Mouse (Mus musculus) heart, postnatal 10 days (tissue): ENCODE data around the gene Gm5741. TPM values are rescaled to one million over a fixed set of nuclear protein-coding genes. Genes with fewer than 3 reads are reported as not detected.

Experiments
- DNase-seq, 2 experiments: peaks; one replicate each; pipeline ENCODE4 v3.0.0; 2021
- intact Hi-C: fragments of 180-260 bp; cut with DNase I; formaldehyde crosslinking; loops from one replicate; pipeline ENCODE4 v1.15.1; 2025
- total RNA-seq, 2 experiments: library from RNA; stranded (reverse); gene quantifications; 2 replicates each; pipeline ENCODE4 v1.2.3; 2021

Gm5741 gene
- total RNA-seq, 2 experiments from 2014 or later, result not detected

DNA sequence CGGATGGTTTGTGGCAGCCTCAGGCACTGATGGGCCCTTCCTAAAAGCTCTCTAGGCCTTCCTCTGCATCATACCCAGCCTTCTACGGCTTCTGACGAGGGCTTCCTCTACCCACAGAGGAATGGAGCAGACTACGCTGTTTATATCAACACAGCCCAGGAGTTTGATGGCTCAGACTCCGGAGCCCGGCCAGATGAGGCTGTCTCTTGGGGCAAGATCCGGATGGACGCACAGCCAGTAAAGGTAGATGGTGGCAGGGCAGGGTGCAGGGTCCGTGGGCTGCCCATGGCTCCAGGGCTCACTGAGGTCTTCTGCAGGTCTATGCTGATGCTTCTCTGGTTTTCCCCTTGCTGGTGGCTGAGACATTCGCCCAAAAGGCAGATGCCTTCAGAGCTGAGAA lies 6.8 kb upstream of the Gm5741 start:
- no peak for DNase-seq
- intact Hi-C loops, result loop anchor here (5.0 kb wide), 1 partner anchor 198 kb away; no protein-coding TSS in a partner anchor

DNA sequence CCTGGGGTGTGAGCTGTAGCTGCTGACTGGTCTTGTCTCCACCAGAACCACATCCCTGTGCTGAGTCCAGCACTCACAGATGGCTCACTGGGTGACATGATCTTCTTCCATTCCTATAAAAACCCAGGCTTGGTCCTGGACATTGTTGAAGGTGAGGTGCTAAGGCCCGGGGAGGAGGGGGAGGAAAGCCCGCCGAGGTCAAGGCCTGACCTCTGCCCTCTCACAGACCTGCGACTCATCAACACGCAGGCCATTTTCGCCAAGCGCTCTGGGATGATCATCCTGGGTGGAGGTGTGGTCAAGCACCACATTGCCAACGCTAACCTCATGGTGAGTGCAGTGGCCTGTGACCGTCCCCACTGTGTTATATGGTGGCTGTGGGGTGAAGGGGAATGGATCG lies 6.4 kb upstream of the Gm5741 start:
- intact Hi-C loops, result no loop called here
- DNase-seq, result no peak

DNA sequence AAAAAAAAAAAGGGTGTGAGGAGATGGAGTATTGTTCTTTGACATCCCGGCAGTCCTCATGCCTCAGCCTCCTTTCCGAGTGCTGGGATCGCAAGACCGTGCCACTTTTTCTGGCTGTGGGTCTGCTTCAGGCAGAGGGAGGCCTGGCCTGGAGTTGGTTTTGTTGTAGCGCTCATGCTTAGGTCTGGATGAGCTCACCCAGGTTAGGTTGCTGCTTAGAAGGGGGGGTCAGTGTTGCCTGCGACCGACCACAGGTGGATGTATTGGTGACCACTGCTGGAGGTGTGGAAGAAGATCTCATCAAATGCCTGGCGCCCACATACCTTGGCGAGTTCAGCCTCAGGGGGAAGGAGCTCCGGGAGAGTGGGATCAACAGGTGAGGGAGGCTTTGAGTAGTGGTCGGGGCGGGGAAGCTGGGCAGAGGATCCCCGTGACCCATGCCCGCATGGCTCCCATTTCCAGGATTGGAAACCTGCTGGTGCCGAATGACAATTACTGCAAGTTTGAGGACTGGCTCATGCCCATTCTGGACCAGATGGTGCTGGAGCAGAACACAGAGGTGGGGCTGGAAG lies 5.3 kb upstream of the Gm5741 start:
- no peak for DNase-seq
- intact Hi-C loops, result no loop called here

DNA sequence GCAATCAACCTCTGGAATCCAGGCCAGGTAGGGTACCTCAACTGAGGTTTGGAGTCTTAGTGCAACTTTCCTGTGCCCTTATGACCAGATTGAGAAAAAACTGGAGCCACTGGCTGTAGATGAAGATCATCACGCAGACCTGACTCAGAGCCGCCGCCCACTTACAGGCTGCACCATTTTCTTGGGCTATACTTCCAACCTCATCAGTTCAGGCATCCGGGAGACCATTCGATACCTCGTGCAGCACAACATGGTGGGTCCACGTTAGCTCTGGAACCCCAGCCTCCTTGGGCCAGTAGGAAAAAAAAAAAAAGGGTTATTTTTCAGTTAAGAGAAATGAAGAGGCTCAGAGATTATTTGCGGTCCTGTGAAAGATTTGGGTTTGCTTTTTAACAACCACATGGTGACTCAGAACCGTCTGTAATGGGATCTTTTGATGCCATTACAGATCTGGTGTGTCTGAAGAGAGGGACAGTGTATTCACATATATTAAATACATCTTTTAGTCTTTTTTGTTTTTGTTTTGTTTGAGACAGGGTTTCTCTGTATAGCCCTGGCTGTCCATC lies 4.7 kb upstream of the Gm5741 start:
- DNase-seq, result no peak
- intact Hi-C loops, result no loop called here

DNA sequence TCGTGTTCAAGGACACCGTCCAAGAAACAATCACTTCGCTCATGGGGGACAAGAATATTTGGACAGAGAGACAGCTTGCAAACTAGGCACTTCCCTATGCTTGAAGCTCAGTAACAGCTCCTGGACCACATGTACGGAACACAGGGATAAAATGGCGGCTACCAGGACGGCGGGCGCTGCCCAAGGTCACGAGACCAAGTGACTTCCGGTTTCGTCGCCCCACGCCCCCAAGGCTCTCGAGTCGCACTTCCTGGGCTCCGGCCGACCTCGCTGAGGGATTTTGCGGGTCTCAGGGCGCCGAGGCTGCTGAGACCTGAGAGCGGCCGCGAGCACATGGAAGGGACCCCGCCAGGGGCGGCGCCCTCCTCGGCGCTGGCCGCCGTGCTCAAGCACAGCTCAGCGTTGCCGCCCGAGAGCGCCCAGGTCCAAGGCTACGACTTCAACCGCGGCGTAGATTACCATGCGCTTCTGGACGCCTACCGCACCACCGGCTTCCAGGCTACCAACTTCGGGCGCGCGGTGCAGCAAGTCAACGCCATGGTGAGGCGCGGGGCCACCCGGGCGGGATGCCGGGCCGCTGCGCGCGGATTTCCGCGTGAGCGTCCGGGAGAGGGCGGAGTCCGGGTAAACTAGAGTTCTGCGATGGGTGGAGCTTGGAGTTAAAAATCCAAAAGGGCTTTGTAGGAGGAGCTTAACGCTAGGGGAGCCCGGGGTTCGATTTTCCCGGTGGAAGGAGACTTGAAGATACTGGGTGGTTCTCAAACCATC lies 3.9 kb upstream of the Gm5741 start, which contains the start of gene Dhps:
Gene Dhps (plus strand): TSS at position 244 of the 768 bp plus-strand sequence.
- intact Hi-C loops, result no loop called here
- DNase-seq, result peak; percentile 93 to 94

DNA sequence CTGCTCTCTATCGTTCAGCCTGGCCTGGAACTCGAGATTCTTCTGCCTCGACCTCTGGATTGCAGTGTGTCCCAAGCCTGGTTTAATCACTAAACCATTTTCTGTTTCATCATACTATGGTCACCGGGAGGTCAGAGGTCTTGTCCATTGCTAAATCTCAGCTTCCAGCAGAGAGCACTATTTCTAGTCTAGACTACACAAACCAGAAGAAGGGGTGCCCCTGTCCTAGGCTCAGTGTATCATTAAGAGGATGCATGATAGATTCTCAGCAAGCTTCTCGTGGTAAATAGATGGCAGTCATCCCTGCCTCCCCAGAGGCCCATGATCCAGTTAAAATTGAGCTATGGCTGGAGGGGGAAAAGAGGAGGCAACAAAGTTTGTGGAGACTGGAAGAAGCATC lies 3.3 kb upstream of the Gm5741 start:
- intact Hi-C loops, result no loop called here
- DNase-seq, result peak in 1 of 2 experiments; percentile 22

DNA sequence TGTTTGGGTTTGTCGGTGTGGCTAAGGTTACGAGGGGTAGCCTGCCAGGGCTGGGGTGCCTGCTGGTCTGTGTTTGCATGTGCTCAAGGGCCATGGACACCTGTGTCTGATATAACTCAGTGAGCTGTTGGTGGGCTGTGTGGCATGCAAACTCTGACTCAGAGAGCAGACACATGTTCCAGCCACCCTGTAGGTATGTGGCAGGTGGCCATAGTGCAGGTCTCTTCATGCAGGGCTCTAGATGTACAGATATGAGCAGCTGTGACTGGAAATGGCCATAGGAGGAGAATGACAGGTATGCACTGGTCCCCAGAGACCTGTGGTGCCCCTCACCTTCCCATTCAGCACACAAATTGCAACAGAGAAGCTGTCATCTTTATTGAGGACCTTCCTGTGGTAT lies 627 bp downstream of the Gm5741 start:
- no peak for DNase-seq
- intact Hi-C loops, result no loop called here

DNA sequence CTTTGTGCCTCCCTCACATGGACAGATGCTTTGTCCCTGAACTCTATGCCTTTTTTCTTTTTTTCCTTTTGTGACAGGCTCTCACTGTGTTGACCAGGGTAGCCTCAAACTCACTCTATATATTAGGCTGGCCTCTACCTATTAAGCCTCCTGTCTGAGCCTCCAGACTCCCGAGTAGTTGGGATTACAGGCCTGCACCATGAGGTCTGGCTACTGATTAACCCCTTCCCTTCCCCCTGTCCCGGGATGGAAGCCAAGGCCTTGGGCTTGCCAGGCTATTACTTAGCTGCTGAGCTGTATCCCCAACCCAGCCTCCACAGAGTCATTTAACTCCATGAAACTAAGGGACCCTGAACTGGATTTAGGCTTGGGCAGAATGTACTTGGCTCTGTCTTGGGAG lies 2.6 kb downstream of the Gm5741 start:
- DNase-seq, result no peak
- intact Hi-C loops, result no loop called here

DNA sequence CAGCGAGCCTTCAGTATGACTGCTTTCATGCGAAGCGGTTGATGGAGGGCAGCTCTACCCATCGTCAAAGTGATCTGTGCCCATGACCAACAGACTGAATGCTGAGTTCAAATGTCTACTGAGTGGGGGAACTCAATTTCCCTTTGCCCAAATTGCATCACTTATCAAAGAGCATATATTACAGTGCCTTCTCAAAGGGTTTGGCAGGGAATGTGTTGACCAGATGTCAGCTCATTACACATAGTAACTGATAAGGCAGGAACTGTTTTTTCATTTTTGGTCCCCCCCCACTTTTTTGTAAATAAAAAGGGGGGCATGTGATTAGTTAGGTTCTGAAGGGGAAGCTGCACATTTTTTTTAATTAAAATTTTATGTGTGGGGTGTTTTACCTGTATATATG lies 5.2 kb downstream of the Gm5741 start:
- intact Hi-C loops, result no loop called here
- DNase-seq, result no peak

DNA sequence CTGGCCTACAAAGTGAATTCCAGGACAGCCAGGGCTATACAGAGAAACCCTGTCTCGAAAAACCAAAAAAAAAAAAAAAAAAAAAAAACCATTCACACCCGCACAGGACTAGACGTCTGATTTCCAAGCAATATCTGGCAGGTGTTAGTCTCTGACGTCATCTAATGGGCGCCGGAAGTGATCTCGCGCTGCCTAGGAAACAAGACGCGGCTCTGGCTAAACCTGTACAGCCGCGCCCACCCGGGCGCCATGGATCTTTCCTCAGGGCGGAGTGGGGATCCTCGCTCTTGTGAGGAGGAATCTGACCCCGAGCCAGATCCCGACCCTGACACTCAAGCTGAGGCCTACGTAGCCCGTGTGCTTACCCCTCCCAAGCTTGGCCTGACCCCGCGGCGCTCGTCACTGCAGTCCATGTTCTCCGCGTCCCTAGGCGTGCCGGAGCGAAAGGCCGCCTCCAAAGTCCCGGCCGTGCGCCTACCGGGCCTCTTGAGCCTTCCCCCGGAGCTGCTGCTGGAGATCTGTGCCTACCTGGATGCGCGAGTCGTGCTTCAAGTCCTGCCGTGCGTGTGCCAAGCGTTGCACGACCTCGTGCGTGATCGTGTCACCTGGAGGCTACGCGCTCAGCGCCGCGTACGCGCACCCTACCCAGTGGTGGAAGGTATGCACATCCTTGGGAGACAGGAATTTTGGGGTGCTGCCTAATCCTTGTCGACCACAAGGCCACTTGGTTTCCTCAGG lies 7.7 kb downstream of the Gm5741 start, which contains the start of gene Fbxw9:
Gene Fbxw9 (plus strand): TSS at position 177 of the 738 bp plus-strand sequence.
- peak; percentile 93 to 95 for DNase-seq
- intact Hi-C loops, result no loop called here

DNA sequence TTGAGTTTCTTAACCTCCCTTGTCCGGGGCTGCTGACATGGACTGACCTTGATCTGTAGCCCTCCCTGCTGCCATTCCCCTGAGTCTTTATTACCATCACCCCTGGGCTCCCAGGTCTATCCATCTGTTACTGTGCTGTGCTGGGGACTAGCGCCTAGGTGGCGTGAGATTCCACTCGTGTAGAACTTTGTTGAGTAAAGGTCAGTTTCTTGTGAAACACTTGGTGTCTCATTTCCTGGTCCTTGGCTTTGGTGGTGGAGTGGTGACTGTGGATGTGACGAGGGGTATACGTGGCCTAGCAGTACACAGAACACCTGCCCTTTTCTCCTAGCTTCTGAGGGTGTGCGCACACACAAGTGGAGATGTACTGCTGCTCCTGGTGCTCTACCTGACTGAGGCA lies 10.4 kb downstream of the Gm5741 start:
- intact Hi-C loops, result no loop called here
- DNase-seq, result no peak

DNA sequence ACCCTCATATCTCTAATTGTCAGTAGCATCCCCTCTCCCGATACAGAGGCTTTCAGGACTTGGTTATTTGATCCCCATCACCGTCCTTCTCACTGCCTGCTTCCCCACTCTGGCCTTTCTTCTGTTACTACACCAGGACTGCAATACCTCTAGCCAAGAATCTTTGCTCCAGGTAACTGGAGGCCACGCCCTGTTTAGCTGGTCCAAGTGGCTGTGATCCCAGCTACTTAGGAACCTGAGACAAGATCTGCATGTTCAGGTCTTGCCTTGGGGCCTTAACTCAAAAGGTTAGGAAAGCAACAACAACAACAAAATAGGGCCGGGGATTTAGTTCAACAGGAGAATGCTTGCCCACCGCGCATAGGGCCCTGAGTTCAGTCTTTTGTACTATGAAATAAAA lies 24.2 kb downstream of the Gm5741 start:
- intact Hi-C loops, result no loop called here
- no peak for DNase-seq

DNA sequence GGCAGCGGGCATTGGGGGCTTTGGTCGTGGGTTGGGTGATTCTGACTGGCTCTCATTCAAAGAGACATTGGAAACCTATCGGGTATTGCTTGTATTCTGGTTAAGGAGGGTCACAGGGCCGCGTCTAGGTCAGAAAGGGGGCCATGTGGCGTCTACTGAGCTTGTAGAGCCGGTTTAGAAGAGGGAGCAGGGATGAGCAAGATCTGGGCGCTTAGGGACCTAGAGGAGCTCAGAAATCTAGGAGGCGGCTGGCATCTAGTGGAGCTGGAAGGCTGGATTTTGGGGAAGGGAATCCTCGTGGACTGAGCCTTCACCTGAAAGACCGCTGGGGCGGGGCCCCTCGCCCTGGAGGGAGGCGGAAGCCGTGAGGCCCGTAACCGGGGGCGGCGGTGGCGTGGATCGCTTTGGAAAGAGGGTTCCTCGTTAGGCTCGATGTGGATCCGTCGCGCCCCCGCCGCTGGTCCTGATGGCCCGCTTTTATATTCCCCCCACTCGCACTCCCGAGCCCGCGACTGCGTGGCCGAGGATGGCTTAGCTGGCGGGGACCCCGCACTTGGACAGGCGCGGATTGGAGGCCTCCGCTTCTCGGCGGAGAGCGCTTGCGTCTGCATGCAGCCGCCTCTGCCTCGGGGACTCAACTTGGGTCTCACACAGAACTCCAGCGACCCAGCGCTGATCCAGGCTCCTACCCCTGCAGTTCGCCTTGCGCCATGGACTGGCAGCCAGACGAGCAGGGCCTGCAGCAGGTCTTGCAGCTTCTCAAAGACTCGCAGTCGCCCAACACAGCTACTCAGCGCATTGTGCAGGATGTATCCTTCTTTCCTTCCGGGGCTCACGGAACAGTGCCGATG lies 29.9 kb downstream of the Gm5741 start:
- DNase-seq, result peak; percentile 50 to 65
- intact Hi-C loops, result no loop called here

DNA sequence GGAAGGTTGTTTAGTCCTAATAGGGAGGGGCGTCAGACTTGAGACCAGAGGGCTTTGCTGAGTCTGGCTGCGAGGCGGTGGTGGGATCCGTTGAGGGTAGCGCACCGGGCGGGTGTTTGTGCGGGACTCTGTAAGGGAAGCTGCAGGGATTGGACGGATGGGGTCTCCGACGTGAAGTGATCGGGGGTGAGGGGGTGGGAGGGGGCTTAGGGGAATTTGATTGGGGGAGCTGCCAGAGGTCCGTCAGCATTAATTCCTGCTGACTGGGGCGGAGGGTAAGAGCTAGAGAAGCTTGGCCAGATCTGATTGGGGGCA lies 30.5 kb downstream of the Gm5741 start:
- DNase-seq, result no peak
- intact Hi-C loops, result no loop called here

DNA sequence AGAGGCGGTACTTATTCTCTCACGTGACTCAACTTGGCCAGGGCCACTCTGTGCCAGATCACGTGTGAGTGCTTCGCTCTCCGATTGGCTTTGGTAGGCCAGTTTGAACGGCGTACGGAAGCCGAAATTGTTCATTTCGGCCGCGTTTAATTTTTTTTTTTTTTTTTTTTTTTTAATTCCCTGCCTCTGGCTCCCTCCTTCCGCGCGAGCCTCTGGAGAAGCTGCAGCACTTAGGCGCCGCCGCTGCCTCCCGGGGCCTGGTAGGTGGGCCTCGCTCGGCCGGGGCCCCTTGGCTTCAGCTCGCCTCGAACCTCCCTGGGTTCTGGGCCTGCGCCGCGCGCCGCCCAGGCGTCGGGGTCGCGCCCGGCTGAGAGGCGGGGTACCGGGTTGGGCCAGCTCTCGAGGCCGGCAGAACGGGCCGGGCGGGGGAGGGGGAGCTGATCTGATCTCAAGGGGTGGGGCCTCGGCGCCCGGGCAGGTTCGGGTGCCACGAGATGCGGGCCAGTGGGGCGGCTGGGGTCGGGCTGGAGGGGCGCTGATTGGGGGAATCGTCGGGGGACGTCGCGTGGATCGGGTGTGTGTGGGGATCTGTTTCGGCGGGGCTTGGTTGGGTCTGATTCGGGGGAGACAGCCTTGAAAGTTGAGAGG lies 30.9 kb downstream of the Gm5741 start, which contains the start of gene Tnpo2:
Gene Tnpo2 (plus strand): TSS at position 198 of the 648 bp plus-strand sequence.
- DNase-seq, result peak; percentile 94 to 95

DNA sequence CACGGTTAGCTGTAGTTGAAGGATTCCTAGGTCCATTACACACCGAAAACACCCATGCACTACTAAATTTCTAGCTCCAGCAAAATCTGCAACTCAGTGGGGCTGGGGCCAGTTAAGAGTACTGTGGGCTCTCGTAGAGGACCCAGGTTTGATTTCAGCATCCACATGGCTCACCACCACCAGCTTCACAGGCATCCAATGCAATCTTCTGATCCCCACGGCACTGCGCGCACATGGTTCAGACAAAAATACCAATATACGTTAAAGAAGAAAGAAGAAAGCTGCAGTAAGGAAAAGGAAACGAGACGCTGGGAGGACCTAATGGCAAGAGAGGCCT lies 31.4 kb downstream of the Gm5741 start:
- intact Hi-C loops, result loop anchor here (1.0 kb wide), 1 partner anchor 9 kb away; no protein-coding TSS in a partner anchor
- DNase-seq, result no peak

More for the DNA sequence above, 30.9 kb downstream of the Gm5741 start, which contains the start of gene Tnpo2:
- intact Hi-C loops, result loop anchor here (1.0 kb wide), 1 partner anchor 10 kb away; no protein-coding TSS in a partner anchor

DNA sequence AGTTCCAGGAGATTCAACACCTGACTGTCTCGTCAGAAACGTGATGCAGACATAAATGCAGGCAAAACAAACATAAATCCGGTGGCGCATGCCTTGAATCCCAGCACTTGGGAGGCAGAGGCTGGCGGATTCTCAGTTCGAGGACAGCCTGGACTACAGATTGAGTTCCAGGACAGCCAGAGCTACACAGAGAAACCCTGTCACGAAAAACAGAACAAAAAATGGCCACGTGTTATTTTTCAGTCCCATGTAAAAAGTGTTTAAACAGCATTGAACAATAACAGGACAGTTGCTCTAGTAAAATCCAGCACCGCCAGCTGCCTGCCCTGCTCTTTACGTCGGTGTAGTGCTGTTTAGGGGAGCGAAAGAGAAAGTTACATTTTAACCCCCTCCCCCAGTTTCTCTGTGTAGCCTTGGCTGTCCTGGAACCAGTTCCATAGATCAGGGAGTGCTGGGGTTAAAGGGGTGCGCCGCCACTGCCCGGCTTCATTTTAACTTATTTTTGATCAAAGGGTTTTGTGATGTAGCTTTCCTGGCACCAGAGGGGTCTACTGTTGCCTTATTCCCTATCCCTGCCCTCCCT lies 32.0 kb downstream of the Gm5741 start:
- intact Hi-C loops, result loop anchor here (1.0 kb wide), 1 partner anchor 9 kb away; no protein-coding TSS in a partner anchor
- peak; percentile 32 to 55 for DNase-seq

DNA sequence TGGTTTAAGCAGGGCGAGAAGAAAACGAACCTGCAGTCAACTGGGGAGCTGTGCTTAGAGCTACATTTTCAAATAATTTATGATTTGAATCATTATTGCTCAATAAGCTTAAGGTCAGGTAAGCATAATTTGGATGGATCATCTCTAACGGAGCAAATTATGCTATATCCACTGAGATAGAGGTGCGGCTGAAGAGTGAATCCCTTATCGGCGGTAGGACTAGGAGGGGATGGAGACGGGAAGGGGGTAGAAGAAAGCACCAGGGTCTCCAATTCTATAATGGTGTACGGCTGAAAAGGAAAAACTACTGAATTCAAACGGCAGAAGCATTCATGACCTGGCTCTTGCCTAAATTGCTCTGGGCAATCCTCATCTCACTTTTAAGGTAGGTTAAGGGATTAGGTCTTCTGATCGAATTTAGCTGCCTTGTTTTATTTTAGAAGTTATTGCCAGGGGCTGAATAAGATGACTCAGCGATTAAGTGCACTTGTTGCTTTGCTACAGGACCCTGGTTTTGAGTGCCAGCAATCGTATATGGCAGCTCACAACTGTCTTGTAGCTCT lies 32.5 kb downstream of the Gm5741 start:
- intact Hi-C loops, result no loop called here
- DNase-seq, result no peak

DNA sequence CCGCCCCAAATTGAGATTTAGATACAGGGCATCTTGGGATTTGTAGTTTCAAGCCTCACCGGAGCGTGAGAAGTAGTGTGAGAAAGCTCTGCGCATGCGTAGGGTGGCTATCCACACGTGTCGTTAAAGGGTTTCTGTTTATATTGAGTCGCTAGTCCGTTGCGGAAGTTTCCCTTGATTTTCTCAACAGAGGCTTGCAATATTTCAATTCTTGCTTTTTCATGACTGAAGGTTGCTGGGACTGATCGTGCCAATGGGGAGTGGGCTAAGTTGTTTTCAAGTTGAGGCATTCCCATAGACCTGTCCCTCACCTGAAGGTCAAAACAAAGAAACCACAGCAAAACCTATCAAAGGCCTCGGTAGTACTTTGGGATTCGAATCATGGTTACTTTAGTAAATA lies 33.0 kb downstream of the Gm5741 start:
- intact Hi-C loops, result no loop called here
- peak; percentile 71 to 80 for DNase-seq
